Mouse (Mus musculus) R1 (cell line): ENCODE data around the gene Wdr17.
A peak's percentile ranks its signal among the peaks of the same experiment; 100 is the strongest.

ENCODE experiments used
- DNase-seq: peaks from one replicate; pipeline ENCODE4 v3.0.0-alpha.2; 2018; ENCODE audit warnings: low read depth, low spot score

Wdr17 gene

DNA sequence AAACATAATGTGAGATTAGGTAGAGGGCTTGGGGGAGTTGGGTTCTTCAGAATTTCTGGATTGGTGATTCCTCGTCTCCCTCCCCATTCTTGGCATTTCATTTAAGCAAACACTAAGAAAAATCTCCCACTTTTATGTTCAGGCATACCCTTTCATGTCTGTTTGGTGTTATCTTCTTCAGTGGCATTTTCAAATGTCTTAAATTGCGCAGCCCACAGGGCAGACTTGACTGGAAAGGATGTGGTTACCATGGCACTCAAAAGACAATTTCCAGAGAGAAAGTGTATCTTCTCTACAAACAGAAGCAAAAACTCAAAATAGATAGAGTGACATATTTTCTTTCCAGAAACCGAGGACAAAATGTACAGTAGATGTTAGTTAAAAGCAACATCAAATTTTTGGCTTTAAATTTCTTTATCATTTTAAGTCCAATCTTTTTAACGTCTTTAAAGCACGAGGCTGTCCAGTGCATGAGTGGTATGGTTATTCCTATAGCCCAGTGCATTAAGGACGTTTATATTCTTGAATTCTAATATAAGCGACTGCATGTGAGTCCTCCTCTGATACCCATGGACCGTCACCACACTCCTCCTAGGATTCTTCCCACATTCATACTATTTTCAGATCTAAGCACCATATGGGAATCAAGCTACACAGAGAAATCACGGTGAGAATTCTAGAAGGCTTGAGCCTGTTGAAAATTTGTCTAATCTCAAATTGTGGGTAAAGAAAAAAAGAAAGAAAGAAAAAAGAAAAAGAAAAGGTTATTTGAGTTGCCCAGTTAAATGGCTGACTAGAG, at the start of gene Wdr17:
Gene Wdr17 (minus strand): TSS at position 198 of the 799 bp plus-strand sequence.
- DNase-seq: no peak

GRCm38 (mm10) chr8:54932306-54932705, 45.3 kb upstream of the Wdr17 start:
- no peak for DNase-seq

- DNase-seq: no peak
Observed at GRCm38 (mm10) chr8:54924936-54925335, 38.0 kb upstream of the Wdr17 start.

DNA sequence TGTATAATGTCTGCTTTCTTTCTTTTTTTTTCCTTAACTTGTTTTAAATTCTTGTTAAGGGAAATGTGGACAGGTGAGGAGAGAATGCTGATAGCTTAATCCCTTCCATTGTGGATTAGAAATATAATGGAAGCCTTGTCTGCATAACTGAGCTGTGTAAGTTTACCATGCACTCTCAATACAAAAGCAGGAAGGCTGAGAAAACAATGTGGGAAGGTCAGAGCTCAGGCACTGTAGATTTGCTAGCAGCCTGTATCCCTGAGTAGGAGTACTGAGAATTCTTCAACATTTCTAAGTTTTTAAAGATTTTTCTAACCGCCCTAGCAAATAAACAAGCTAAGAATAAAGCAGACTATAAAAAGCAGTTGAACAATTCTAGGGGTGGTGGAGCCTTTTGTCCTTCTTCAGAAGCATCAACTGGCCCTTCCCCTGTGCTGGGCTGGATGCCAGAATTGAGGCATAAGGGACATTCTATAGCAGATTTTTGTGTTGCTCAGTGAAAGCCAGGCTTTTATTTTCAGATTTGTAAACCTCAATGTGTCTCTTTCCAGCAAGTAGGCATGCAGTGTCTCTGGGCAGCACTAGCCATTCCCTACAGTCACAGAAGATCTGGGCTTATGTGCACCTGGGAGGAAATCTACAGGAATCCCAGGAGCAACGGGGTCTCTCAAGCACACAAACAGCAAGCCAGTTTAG, 35.3 kb upstream of the Wdr17 start:
- peak; percentile 11 for DNase-seq

GRCm38 (mm10) chr8:54917710-54918109, 30.7 kb upstream of the Wdr17 start:
- no peak for DNase-seq

DNA sequence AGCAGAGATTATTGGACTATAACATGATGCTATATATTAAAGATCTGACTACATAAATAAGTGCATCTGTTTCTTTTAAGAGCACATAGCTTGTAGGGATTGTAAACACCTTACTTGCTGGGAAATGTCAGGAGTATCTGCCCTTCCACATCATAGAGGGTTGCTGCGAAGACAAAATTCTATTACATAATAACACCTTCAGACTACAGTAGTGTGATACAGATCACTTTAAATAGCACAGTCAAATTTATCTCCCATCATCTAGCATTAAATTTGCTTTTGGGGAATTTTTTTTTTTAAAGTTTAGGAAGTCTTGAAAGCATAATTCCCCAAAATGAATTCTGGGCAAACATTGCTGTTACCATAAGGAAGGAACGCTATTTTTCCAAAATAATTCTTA, 25.9 kb upstream of the Wdr17 start:
- no peak for DNase-seq

DNA sequence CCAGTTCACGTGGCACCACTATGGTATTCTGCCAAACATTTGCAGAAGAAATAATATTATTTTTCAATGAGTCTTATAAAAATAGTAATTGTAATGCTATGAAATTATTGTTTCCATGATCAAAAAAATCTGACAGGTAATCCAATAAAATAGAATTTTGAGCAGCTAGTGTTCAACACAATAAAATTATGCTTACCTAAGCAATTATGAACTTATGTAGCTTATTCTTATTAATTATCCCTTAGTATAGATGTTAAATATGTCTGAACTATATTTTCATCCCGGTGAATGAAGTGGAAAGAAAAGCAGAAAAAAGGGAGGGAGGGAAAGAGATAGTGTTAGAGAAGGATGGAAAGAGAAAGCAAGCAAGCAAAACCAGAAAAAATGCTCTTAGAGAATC, 12.5 kb upstream of the Wdr17 start:
- DNase-seq: no peak

DNA sequence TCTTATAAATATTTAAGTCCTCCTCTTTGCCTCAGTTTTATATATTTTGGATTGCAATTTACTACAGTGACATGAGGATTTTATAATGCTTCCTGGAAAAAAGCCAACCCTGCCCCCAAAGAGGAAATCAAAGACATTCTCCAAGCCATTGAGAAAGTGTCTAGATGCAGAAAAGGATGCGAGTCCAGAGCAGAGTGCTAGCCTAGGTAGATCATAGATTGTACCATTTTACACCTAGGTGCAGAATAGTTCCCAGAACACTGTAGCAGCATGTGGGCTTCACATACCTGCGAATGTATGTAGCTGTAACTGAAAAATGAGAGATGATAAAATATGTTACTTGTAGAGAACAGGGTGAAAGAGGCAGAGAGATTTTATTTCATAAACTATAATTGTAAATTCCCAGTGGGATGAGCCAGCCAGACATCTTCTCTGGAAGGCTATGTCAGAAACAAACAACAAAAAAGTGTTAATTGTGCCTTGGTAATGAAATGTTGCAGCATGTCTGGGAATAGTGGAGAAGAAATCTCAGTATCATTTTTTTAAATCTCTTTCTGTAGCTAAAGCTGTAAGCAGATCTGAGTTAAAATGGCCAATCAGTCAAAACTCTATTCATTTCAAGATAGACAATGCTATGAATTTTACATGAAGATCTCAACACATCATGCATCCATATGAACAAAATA, 7.8 kb upstream of the Wdr17 start:
- DNase-seq: no peak

- no peak for DNase-seq
Observed at GRCm38 (mm10) chr8:54894180-54894579, 7.2 kb upstream of the Wdr17 start.

DNA sequence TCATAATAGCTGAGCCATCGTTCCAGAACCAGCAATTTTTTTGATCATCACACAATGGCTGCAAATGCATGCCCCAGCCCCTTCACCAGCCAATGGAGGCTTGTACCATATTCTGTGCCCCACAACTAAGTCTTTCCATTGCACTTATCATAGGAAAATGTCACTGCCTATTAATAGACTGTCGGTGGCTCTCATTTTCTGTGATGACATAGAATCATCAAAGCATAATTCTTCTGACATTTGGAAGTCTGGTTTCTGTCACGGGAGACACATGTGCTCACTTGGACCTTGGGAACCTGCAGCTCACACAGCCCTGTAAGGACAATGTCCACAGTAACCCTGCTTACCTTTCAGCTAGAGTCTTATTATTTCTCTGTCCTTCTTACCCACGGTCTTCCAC, 424 bp downstream of the Wdr17 start:
- DNase-seq: no peak

DNA sequence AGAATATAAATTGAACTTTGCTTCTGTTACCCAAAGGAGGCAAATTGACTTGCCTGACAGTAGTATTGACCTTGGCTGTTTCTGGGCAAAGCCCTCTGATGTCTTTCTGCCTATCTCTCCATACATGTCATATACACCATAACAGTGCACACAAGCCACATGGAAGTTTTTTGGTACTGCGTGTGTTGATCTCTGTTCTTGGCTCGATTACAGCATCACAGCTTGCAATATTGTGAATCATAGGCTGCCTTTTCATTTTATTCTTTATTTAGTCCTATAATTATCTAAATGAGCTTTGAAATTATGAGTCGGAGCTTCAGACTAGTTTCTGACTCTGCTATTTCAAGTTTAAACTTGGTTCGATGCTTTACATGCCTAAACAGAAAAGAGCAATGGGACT, 10.5 kb downstream of the Wdr17 start:
- no peak for DNase-seq

DNA sequence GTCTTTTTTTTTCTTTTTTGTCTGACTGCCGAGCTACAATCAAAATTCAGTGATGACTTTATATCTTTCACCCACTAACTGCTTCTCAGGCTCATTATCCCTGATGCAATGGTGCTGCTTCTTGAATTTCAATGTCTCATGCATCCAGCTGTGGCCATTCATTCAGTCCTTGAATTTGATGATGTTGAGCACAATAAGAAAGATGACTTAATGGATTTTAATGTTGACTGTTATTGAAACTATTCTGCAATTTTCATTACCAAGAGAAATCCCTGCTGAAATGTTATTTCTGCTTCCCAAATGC, 22.3 kb downstream of the Wdr17 start:
- no peak for DNase-seq

GRCm38 (mm10) chr8:54864038-54864760, 22.8 kb downstream of the Wdr17 start:
- DNase-seq: no peak

GRCm38 (mm10) chr8:54836029-54836959, 50.7 kb downstream of the Wdr17 start:
- DNase-seq: no peak

DNA sequence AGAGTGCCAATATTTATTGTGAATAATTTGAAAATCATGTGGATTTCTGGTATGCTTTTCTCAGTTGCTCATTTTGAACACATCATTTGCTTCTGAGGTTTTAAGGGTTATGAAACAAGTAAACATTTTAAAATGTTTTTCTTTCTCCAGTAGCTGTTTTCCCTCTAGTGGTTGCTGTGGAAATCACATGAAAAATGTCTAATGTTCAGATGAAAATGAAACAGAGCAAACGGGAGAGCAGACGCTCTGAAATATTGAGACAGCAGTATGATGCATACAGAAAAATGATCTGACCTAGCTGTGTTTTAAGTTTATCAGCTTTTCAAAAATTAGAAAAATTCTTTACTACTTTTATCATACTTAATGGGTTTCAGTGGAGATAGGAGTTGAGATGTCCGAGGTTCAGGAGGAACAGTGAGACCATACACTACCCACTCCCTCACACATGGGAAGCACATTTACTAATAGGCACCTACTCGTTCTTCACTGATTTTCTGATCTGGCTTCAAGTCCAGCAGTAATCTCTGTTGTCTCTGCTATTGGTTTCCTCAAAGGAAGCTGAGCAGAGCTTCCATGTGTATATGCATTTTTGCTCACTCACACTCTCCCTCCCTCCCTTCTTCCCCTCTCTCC, 57.1 kb downstream of the Wdr17 start:
- no peak for DNase-seq

GRCm38 (mm10) chr8:54827974-54828373, 59.0 kb downstream of the Wdr17 start:
- no peak for DNase-seq

GRCm38 (mm10) chr8:54822956-54823355, 64.0 kb downstream of the Wdr17 start:
- DNase-seq: peak; percentile 71

GRCm38 (mm10) chr8:54818651-54819050, 68.3 kb downstream of the Wdr17 start:
- DNase-seq: no peak

DNA sequence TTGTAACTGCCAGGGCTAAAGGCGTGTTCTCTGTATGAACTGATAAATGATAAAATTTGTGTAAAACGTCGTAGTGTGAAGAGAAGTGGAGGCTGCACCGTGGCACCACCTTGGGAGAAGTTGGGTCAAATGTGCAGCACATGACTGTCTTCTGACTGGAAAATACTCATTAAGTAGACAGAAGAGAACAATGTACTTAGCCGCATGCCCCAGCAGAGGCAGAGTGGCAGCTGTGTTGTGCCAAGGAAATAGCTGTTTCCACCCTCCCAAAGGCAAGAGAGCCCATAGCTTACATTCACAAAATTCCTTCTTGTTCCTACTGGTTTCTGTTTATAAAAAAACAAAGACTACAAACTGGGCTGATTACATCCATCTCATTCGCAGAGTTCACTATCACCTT, 78.8 kb downstream of the Wdr17 start:
- DNase-seq: no peak

- no peak for DNase-seq
Observed at GRCm38 (mm10) chr8:54806173-54806572, 80.8 kb downstream of the Wdr17 start.

GRCm38 (mm10) chr8:54792699-54793061, 94.3 kb downstream of the Wdr17 start:
- DNase-seq: no peak
